12 mouse cellular contexts compared by ENCODE assay signal in the genomic region with DNA sequence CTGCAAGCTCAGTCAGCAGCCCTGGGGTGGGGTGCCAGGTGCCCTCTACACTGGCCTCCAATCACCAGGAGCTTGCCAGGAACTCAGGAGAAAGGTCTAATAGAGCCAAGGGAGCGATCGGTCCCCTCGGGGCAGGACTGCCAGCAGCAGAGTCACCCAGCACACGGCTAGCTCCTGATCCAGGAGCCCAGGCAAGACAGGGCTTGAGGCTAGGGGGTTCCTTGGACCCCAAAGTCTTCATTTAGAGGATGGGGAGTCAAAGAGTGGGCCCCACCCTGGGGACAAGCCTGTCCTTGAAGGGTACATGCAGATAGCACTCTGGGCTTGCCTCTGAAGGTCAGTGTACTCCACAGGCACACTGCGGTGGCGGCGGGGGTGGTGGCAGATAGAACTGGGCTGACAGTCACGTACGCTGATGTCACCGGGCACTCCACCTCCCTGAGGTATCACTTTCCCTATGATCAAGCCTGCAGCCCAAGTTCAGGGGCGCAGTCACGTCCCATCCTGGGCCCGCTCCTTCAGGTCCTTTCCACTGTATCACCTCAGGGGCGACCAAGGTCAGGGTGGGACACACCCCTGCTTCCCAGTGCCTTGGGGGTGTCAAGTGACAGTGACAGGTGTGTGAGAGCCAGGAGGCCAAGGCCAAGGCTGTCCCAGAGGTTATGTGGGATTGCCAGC.
DNase-seq lines count a peak whose midpoint lies in the region; ATAC-seq and TF ChIP-seq lines count a peak whose summit lies in the region.
"Had no signal": no experiment of that assay in that cellular context is flagged by ENCODE, and none has a peak within 500 bp of the region (broad histone marks: within the 10 kb centered on the region; RNA-seq: fewer than 3 reads in every experiment).

No protein-coding gene starts in this region.

- 83% methylated on average over 14 of the region's 14 CpGs for WGBS in lung, embryonic 15.5 days
- 78% methylated on average over 14 of the region's 14 CpGs for WGBS in heart, adult 2 months
- WGBS in limb, embryonic 10.5 days: 92% methylated on average over 14 of the region's 14 CpGs
- WGBS in hindbrain, embryonic 11.5 days: 93% methylated on average over 14 of the region's 14 CpGs

- H3K27ac ChIP-seq in lung, embryonic 15.5 days: no peak overlapping the region
- peak overlapping the region; percentile 94 for H3K27ac ChIP-seq in heart, adult 2 months
- H3K27ac ChIP-seq in limb, embryonic 10.5 days: peak overlapping the region; percentile 21
- H3K27ac ChIP-seq in hindbrain, embryonic 11.5 days (ENCODE audit: low read depth, low read length): no peak overlapping the region
- H3K27ac ChIP-seq: hindbrain, embryonic 12.5 days; liver, embryonic 12.5 days; midbrain, embryonic 13.5 days had no signal

- no peak for TF ChIP-seq CTCF in heart, adult 2 months (IDR thresholded peaks at IDR 0.05)

- peak; percentile 73 for TF ChIP-seq EP300 in heart, adult 2 months (IDR thresholded peaks at IDR 0.05; ENCODE audit: insufficient read depth, low read depth, low read length)

- no peak overlapping the region for H3K9ac ChIP-seq in lung, embryonic 15.5 days
- H3K9ac ChIP-seq in heart, adult 2 months (ENCODE audit: low read depth, low read length): peak overlapping the region; percentile 47
- H3K9ac ChIP-seq in hindbrain, embryonic 11.5 days (ENCODE audit: low read depth, low read length): no peak overlapping the region
- H3K9ac ChIP-seq: hindbrain, embryonic 12.5 days; liver, embryonic 12.5 days; midbrain, embryonic 13.5 days had no signal

- H3K9me3 ChIP-seq in lung, embryonic 15.5 days: no peaks in the 10 kb centered on the region
- H3K9me3 ChIP-seq in limb, embryonic 10.5 days (replicated peaks): 0 out of 2 replicates have a peak, but pooled peaks cover 3% of the 10 kb centered on the region
- no peaks in the 10 kb centered on the region for H3K9me3 ChIP-seq in hindbrain, embryonic 11.5 days (ENCODE audit: control insufficient read depth, low read length)

- 0 out of 2 replicates have a peak, but pooled peaks have one; percentile 40 for ATAC-seq in lung, embryonic 15.5 days (ENCODE audit: borderline replicate concordance, extremely low read depth, low FRiP score, low TSS enrichment)
- no peak for ATAC-seq in hindbrain, embryonic 11.5 days (ENCODE audit: low FRiP score)
- ATAC-seq: liver, embryonic 12.5 days; midbrain, embryonic 13.5 days had no signal

- no peaks in the 10 kb centered on the region for H3K79me2 ChIP-seq in heart, adult 2 months (replicated peaks; ENCODE audit: control insufficient read depth, insufficient read depth, low read length)

- H3K36me3 ChIP-seq in lung, embryonic 15.5 days: no peaks in the 10 kb centered on the region
- H3K36me3 ChIP-seq in heart, adult 2 months (ENCODE audit: control insufficient read depth, insufficient read depth, low read length): no peaks in the 10 kb centered on the region
- no peaks in the 10 kb centered on the region for H3K36me3 ChIP-seq in limb, embryonic 10.5 days
- H3K36me3 ChIP-seq in hindbrain, embryonic 11.5 days (ENCODE audit: control insufficient read depth, insufficient read depth, low read length): no peaks in the 10 kb centered on the region
- H3K36me3 ChIP-seq: G1E; hindbrain, embryonic 12.5 days; liver, embryonic 12.5 days; midbrain, embryonic 13.5 days had no signal

- H3K4me2 ChIP-seq in lung, embryonic 15.5 days: no peak overlapping the region
- H3K4me2 ChIP-seq in hindbrain, embryonic 11.5 days (replicated peaks; ENCODE audit: low read depth, low read length): no peak overlapping the region
- H3K4me2 ChIP-seq: hindbrain, embryonic 12.5 days; liver, embryonic 12.5 days; midbrain, embryonic 13.5 days had no signal

- no peak for DNase-seq in lung, postnatal 36 days
- DNase-seq in adrenal gland, postnatal 36 days: peak; percentile 68 to 83
- DNase-seq in heart, adult 2 months: peak; percentile 68 to 82
- no peak for DNase-seq in limb, embryonic 10.5 days (ENCODE audit: low spot score)
- DNase-seq in frontal cortex, postnatal 25 days (ENCODE audit: low spot score in 2 of 2): no peak
- DNase-seq in hindbrain, embryonic 11.5 days (ENCODE audit: low spot score): no peak
- no peak for DNase-seq in right cerebral cortex, adult 2 months (ENCODE audit: low spot score in 2 of 2)

- H3K4me1 ChIP-seq in lung, embryonic 15.5 days: no peaks in the 10 kb centered on the region; the same call in 1 of the 2 replicates
- H3K4me1 ChIP-seq in heart, adult 2 months (ENCODE audit: control insufficient read depth, insufficient read depth, low read length): peaks cover 1% of the 10 kb centered on the region; the same call in 1 of the 2 replicates
- peaks cover 27% of the 10 kb centered on the region for H3K4me1 ChIP-seq in limb, embryonic 10.5 days
- H3K4me1 ChIP-seq in hindbrain, embryonic 11.5 days (replicated peaks; ENCODE audit: control insufficient read depth, insufficient read depth, low read length): no peaks in the 10 kb centered on the region
- H3K4me1 ChIP-seq: liver, embryonic 12.5 days had no signal

- H3K27me3 ChIP-seq in lung, embryonic 15.5 days: no peaks in the 10 kb centered on the region
- no peaks in the 10 kb centered on the region for H3K27me3 ChIP-seq in heart, adult 2 months (ENCODE audit: control insufficient read depth, insufficient read depth, low read length)
- peaks cover 5% of the 10 kb centered on the region; the same call in 1 of the 2 replicates for H3K27me3 ChIP-seq in limb, embryonic 10.5 days (ENCODE audit: low read depth, poor library complexity, severe bottlenecking)
- no peaks in the 10 kb centered on the region for H3K27me3 ChIP-seq in hindbrain, embryonic 11.5 days (ENCODE audit: control insufficient read depth, insufficient read depth, low read length)

- intact Hi-C loops in heart, adult 2 months (cut with DNase I): loop anchor here (2.0 to 10.0 kb wide), 4 partner anchors 29 to 287 kb away; partner anchors contain the start of gene Vegfa

- peak; percentile 34; the same call in 1 of the 2 replicates for TF ChIP-seq POLR2A in heart, adult 2 months (IDR thresholded peaks at IDR 0.05; ENCODE audit: insufficient read depth, low read depth, low read length)

- no peak overlapping the region for H3K4me3 ChIP-seq in lung, embryonic 15.5 days
- no peak overlapping the region for H3K4me3 ChIP-seq in heart, adult 2 months
- H3K4me3 ChIP-seq in limb, embryonic 10.5 days: no peak overlapping the region
- no peak overlapping the region for H3K4me3 ChIP-seq in hindbrain, embryonic 11.5 days (ENCODE audit: low read depth, low read length)
- H3K4me3 ChIP-seq: hindbrain, embryonic 12.5 days; liver, embryonic 12.5 days; midbrain, embryonic 13.5 days had no signal

Comparison
In these comparisons a context has a peak if more than half of its experiments do, and no peak if none do; other contexts are left out.
1. H3K27ac ChIP-seq: peak in heart, adult 2 months (single experiment) and limb, embryonic 10.5 days (single experiment); none in lung, embryonic 15.5 days (single experiment) and hindbrain, embryonic 11.5 days (single experiment).
2. DNase-seq: peak in adrenal gland, postnatal 36 days (2 of 2) and heart, adult 2 months (2 of 2); none in lung, postnatal 36 days (single experiment), limb, embryonic 10.5 days (single experiment), frontal cortex, postnatal 25 days (0 of 2), hindbrain, embryonic 11.5 days (single experiment) and right cerebral cortex, adult 2 months (0 of 2).